ENCODE assay signal across 8 mouse cellular contexts in genomic region chr1:180905307-180905706, GRCm38 (mm10). TPM values are rescaled to one million over a fixed set of nuclear protein-coding genes. Genes with fewer than 3 reads are reported as not detected.
DNase-seq lines count a peak whose midpoint lies in the region; ATAC-seq and TF ChIP-seq lines count a peak whose summit lies in the region.
"Had no signal": no experiment of that assay in that cellular context is flagged by ENCODE, and none has a peak within 500 bp of the region (broad histone marks: within the 10 kb centered on the region; RNA-seq: fewer than 3 reads in every experiment).

No protein-coding gene starts in this region.

- DNase-seq in hindbrain, embryonic 11.5 days (ENCODE audit: low spot score): no peak
- no peak for DNase-seq in liver, postnatal 0 days
- no peak for DNase-seq in lung, postnatal 25 days (ENCODE audit: low spot score)
- DNase-seq: gastrocnemius, postnatal 10 days had no signal

- H3K9me3 ChIP-seq in E14TG2a.4 (ENCODE audit: low read length): no peaks in the 10 kb centered on the region
- H3K9me3 ChIP-seq in hindbrain, embryonic 11.5 days (ENCODE audit: control insufficient read depth, low read length): no peaks in the 10 kb centered on the region
- no peaks in the 10 kb centered on the region for H3K9me3 ChIP-seq in liver, postnatal 0 days (ENCODE audit: low read length)

- H3K9ac ChIP-seq in hindbrain, embryonic 11.5 days (ENCODE audit: low read depth, low read length): 0 out of 2 replicates have a peak overlapping the region, but pooled peaks have one; percentile 12
- H3K9ac ChIP-seq in liver, postnatal 0 days (replicated peaks): peak overlapping the region; percentile 80

- H3K27ac ChIP-seq in hindbrain, embryonic 11.5 days (ENCODE audit: low read depth, low read length): no peak overlapping the region
- 0 out of 2 replicates have a peak overlapping the region, but pooled peaks have one; percentile 2 for H3K27ac ChIP-seq in liver, postnatal 0 days (ENCODE audit: low read depth)

- no peak for TF ChIP-seq EP300 in liver, postnatal 0 days (IDR thresholded peaks at IDR 0.05; ENCODE audit: low read depth)

- peaks cover 32% of the 10 kb centered on the region for H3K79me2 ChIP-seq in C2C12 (ENCODE audit: control insufficient read depth, insufficient read depth)

- H3K4me2 ChIP-seq in hindbrain, embryonic 11.5 days (replicated peaks; ENCODE audit: low read depth, low read length): peak overlapping the region; percentile 91
- H3K4me2 ChIP-seq in liver, postnatal 0 days (ENCODE audit: low read depth, low read length): peak overlapping the region; percentile 84

- 68% methylated on average over 6 of the region's 6 CpGs for WGBS in hindbrain, embryonic 11.5 days
- WGBS in liver, postnatal 0 days (ENCODE audit: insufficient replicate concordance): 66% methylated on average over 6 of the region's 6 CpGs

- H3K4me3 ChIP-seq in C2C12 (ENCODE audit: insufficient read depth, poor library complexity, severe bottlenecking): peak overlapping the region; percentile 79
- peak overlapping the region; percentile 94 for H3K4me3 ChIP-seq in E14TG2a.4 (replicated peaks; ENCODE audit: low read length)
- peak overlapping the region; percentile 88 for H3K4me3 ChIP-seq in hindbrain, embryonic 11.5 days (ENCODE audit: low read depth, low read length)
- H3K4me3 ChIP-seq in liver, postnatal 0 days (ENCODE audit: low read depth, low read length): peak overlapping the region; percentile 70

- no peaks in the 10 kb centered on the region for H3K27me3 ChIP-seq in C2C12 (ENCODE audit: control insufficient read depth, insufficient read depth, insufficient read length)
- H3K27me3 ChIP-seq in E14TG2a.4 (ENCODE audit: insufficient read depth, low read length): no peaks in the 10 kb centered on the region
- H3K27me3 ChIP-seq in hindbrain, embryonic 11.5 days (ENCODE audit: control insufficient read depth, insufficient read depth, low read length): no peaks in the 10 kb centered on the region
- H3K27me3 ChIP-seq in liver, postnatal 0 days (ENCODE audit: insufficient read depth, low read length): no peaks in the 10 kb centered on the region

- peaks cover 86% of the 10 kb centered on the region for H3K4me1 ChIP-seq in E14TG2a.4 (replicated peaks; ENCODE audit: low read depth, low read length)
- peaks cover 4% of the 10 kb centered on the region; the same call in 1 of the 2 replicates for H3K4me1 ChIP-seq in hindbrain, embryonic 11.5 days (replicated peaks; ENCODE audit: control insufficient read depth, insufficient read depth, low read length)
- peaks cover 24% of the 10 kb centered on the region for H3K4me1 ChIP-seq in liver, postnatal 0 days (ENCODE audit: insufficient read depth)

- ATAC-seq in hindbrain, embryonic 11.5 days (ENCODE audit: low FRiP score): no peak
- no peak for ATAC-seq in liver, postnatal 0 days
- no peak for ATAC-seq in frontal cortex, adult (ENCODE audit: low TSS enrichment)
- no peak for ATAC-seq in granulocyte monocyte progenitor cell, adult 5-6 weeks (replicated peaks; ENCODE audit: poor library complexity, severe bottlenecking)

- H3K79me3 ChIP-seq in C2C12 (ENCODE audit: low read depth): peaks cover 25% of the 10 kb centered on the region

- H3K36me3 ChIP-seq in C2C12 (ENCODE audit: control insufficient read depth, insufficient read depth) (peaks cover 26% of the 10 kb centered on the region), E14TG2a.4 (ENCODE audit: insufficient read depth, low read length) (peaks cover 43% of the 10 kb centered on the region)
- H3K36me3 ChIP-seq in hindbrain, embryonic 11.5 days (ENCODE audit: control insufficient read depth, insufficient read depth, low read length): no peaks in the 10 kb centered on the region
- peaks cover 27% of the 10 kb centered on the region for H3K36me3 ChIP-seq in liver, postnatal 0 days (replicated peaks; ENCODE audit: insufficient read depth, low read length)

- no peak for TF ChIP-seq CTCF in C2C12 (IDR thresholded peaks at IDR 0.05; ENCODE audit: control insufficient read depth, insufficient read depth, insufficient read length)
- TF ChIP-seq CTCF in E14TG2a.4 (conservative IDR thresholded peaks at IDR 0.05; ENCODE audit: low read length): no peak
- no peak for TF ChIP-seq CTCF in liver, postnatal 0 days (IDR thresholded peaks at IDR 0.05; ENCODE audit: low read depth)

- H3ac ChIP-seq in C2C12 (ENCODE audit: control insufficient read depth, insufficient read length, low read depth): peak overlapping the region; percentile 21

TF ChIP-seq in C2C12, 6 proteins besides CTCF, POLR2A, EP300 and RAD21:
- TF ChIP-seq MAX (IDR thresholded peaks at IDR 0.05) (no peak), CEBPB (IDR thresholded peaks at IDR 0.05; ENCODE audit: low read depth) (no peak), FOSL1 (IDR thresholded peaks at IDR 0.05; ENCODE audit: insufficient read depth, low read length, poor library complexity, severe bottlenecking) (no peak), MYOD1 (IDR thresholded peaks at IDR 0.05; ENCODE audit: control insufficient read depth, insufficient read length, low read depth) (no peak), MYOG (IDR thresholded peaks at IDR 0.05; ENCODE audit: control insufficient read depth, extremely low read depth, insufficient read length) (no peak), USF1 (IDR thresholded peaks at IDR 0.05; ENCODE audit: low read depth) (no peak)

RNA-seq across cellular contexts. Expression of gene Pycr2, which starts 1.2 kb away (rescaled TPM):
- 114 TPM for polyA plus RNA-seq in C2C12 (2012; fragmentation: generic; extraction: Trizol)
- 81.2 and 88.5 TPM in 2 replicates for polyA plus RNA-seq in hindbrain, embryonic 11.5 days (2014; fragmentation: Nextera tagmentation; extraction: Ambion mirVana)
- 33.3 and 43.4 TPM in 2 replicates for polyA plus RNA-seq in liver, postnatal 0 days (2015; fragmentation: Nextera tagmentation; extraction: Ambion mirVana)
- 48.7 and 53.2 TPM in 2 replicates for total RNA-seq in granulocyte monocyte progenitor cell, adult 5-6 weeks (2014; fragmentation: Nextera tagmentation)
- 27.8 and 28.4 TPM in 2 replicates for total RNA-seq in granulocyte monocyte progenitor cell, adult 5-6 weeks (2017)

RNA-seq across cellular contexts. Expression of gene Lefty2, which starts 12.4 kb away (rescaled TPM):
- not detected for polyA plus RNA-seq in C2C12 (2012; fragmentation: generic; extraction: Trizol)
- polyA plus RNA-seq in hindbrain, embryonic 11.5 days (2014; fragmentation: Nextera tagmentation; extraction: Ambion mirVana): not detected in 2 replicates
- not detected in 2 replicates for polyA plus RNA-seq in liver, postnatal 0 days (2015; fragmentation: Nextera tagmentation; extraction: Ambion mirVana)
- not detected in 2 replicates for total RNA-seq in granulocyte monocyte progenitor cell, adult 5-6 weeks (2014; fragmentation: Nextera tagmentation)
- total RNA-seq in granulocyte monocyte progenitor cell, adult 5-6 weeks (2017): not detected in 2 replicates
- total RNA-seq: gastrocnemius, postnatal 10 days had no signal

RNA-seq across cellular contexts. Expression of gene Lefty1, which starts 29.5 kb away (rescaled TPM):
- polyA plus RNA-seq in C2C12 (2012; fragmentation: generic; extraction: Trizol): 2.1 TPM
- 0.39 and 0.90 TPM in 2 replicates for polyA plus RNA-seq in hindbrain, embryonic 11.5 days (2014; fragmentation: Nextera tagmentation; extraction: Ambion mirVana)
- 1.6 and 2.2 TPM in 2 replicates for polyA plus RNA-seq in liver, postnatal 0 days (2015; fragmentation: Nextera tagmentation; extraction: Ambion mirVana)
- total RNA-seq in granulocyte monocyte progenitor cell, adult 5-6 weeks (2014; fragmentation: Nextera tagmentation): 1.5 TPM in 1 of 2 replicates, not detected in the other
- total RNA-seq in granulocyte monocyte progenitor cell, adult 5-6 weeks (2017): 0.47 TPM in 1 of 2 replicates, not detected in the other

RNA-seq across cellular contexts. Expression of gene Tmem63a, which starts 36.8 kb away (rescaled TPM):
- polyA plus RNA-seq in C2C12 (2012; fragmentation: generic; extraction: Trizol): 38.5 TPM
- polyA plus RNA-seq in hindbrain, embryonic 11.5 days (2014; fragmentation: Nextera tagmentation; extraction: Ambion mirVana): 3.0 and 3.4 TPM in 2 replicates
- 6.3 and 7.4 TPM in 2 replicates for polyA plus RNA-seq in liver, postnatal 0 days (2015; fragmentation: Nextera tagmentation; extraction: Ambion mirVana)
- total RNA-seq in granulocyte monocyte progenitor cell, adult 5-6 weeks (2014; fragmentation: Nextera tagmentation): 29.5 and 36.9 TPM in 2 replicates
- total RNA-seq in granulocyte monocyte progenitor cell, adult 5-6 weeks (2017): 14.8 and 16.1 TPM in 2 replicates

RNA-seq across cellular contexts. Expression of gene Sde2, which starts 54.4 kb away (rescaled TPM):
- 17.7 TPM for polyA plus RNA-seq in C2C12 (2012; fragmentation: generic; extraction: Trizol)
- polyA plus RNA-seq in hindbrain, embryonic 11.5 days (2014; fragmentation: Nextera tagmentation; extraction: Ambion mirVana): 33.8 and 34.7 TPM in 2 replicates
- polyA plus RNA-seq in liver, postnatal 0 days (2015; fragmentation: Nextera tagmentation; extraction: Ambion mirVana): 11.5 and 11.8 TPM in 2 replicates
- total RNA-seq in granulocyte monocyte progenitor cell, adult 5-6 weeks (2014; fragmentation: Nextera tagmentation): 18.0 and 23.5 TPM in 2 replicates
- total RNA-seq in granulocyte monocyte progenitor cell, adult 5-6 weeks (2017): 29.5 and 29.8 TPM in 2 replicates
